Mouse (Mus musculus) ES-E14 (cell line): ENCODE measurements at regions not wholly inside any gene's neighbourhood (a gene's known extent, or its start where the extent isn't known, plus 50 kb on each side); places are given as distances from the start of the nearest gene placed in this dataset.

ENCODE experiments used
- DNase-seq: peaks from one replicate; pipeline ENCODE4 v3.0.0-alpha.2; 2013; ENCODE audit warnings: low read depth, low spot score
- H3K27ac ChIP-seq: 2 replicates; pipeline ENCODE4 v1.5.1; 2012; ENCODE audit warnings: low read depth, mild to moderate bottlenecking, low read length, moderate library complexity, mixed read lengths; ENCODE audit not compliant: poor library complexity, insufficient read depth, severe bottlenecking
- H3K36me3 ChIP-seq: 2 replicates; pipeline ENCODE4 v1.6.1; 2012; ENCODE audit warnings: mild to moderate bottlenecking, low read length, moderate library complexity, mixed read lengths; ENCODE audit not compliant: control insufficient read depth, poor library complexity, insufficient read depth, severe bottlenecking
- H3K4me1 ChIP-seq, 2 experiments: fragments of 150-350 bp in 1 of 2; sonication (generic) in 1 of 2; 2 replicates each; pipeline ENCODE4 v1.6.1; 2012; ENCODE audit warnings: low read length in 2 of 2, mild to moderate bottlenecking in 1 of 2, mixed read lengths in 1 of 2; ENCODE audit not compliant: control insufficient read depth in 2 of 2, insufficient read depth in 2 of 2, poor library complexity in 1 of 2
- H3K4me3 ChIP-seq, 2 experiments: fragments of 150-350 bp in 1 of 2; sonication (generic) in 1 of 2; 2 replicates each; pipeline ENCODE4 v1.5.1; 2012; ENCODE audit warnings: low read length in 2 of 2, low read depth in 1 of 2, mild to moderate bottlenecking in 1 of 2, mixed read lengths in 1 of 2; ENCODE audit not compliant: insufficient read depth in 1 of 2, poor library complexity in 1 of 2, severe bottlenecking in 1 of 2
- H3K9ac ChIP-seq: 2 replicates; pipeline ENCODE4 v1.6.1; 2012; ENCODE audit warnings: low read depth, mild to moderate bottlenecking, low read length, mixed read lengths; ENCODE audit not compliant: poor library complexity, insufficient read depth, severe bottlenecking
- H3K9me3 ChIP-seq: fragments of 150-350 bp; sonication (generic); 2 replicates; pipeline ENCODE4 v1.6.1; 2012; ENCODE audit warnings: low read depth, mild to moderate bottlenecking, low read length; ENCODE audit not compliant: control insufficient read depth, insufficient read depth
- CHD2 ChIP-seq: IDR thresholded peaks from 2 replicates; pipeline ENCODE4 v1.6.1; 2014; ENCODE audit warnings: mild to moderate bottlenecking, low read depth, low read length, inconsistent platforms
- HCFC1 ChIP-seq: IDR thresholded peaks from 2 replicates; pipeline ENCODE4 v1.6.1; 2012; ENCODE audit warnings: low read length, inconsistent platforms, borderline replicate concordance; ENCODE audit not compliant: insufficient read depth
- MAFK ChIP-seq: IDR thresholded peaks from 2 replicates; pipeline ENCODE4 v1.6.1; 2014; ENCODE audit warnings: mild to moderate bottlenecking, low read depth, low read length, inconsistent platforms; ENCODE audit not compliant: insufficient read depth
- ZC3H11A ChIP-seq: IDR thresholded peaks from 2 replicates; pipeline ENCODE4 v1.6.1; 2012; ENCODE audit warnings: low read depth, mild to moderate bottlenecking, inconsistent platforms, low read length, borderline replicate concordance
- ZNF384 ChIP-seq: IDR thresholded peaks from 2 replicates; pipeline ENCODE4 v1.6.1; 2012; ENCODE audit warnings: low read depth, low read length, inconsistent platforms
- in situ Hi-C, 2 experiments: fragments of 600-800 bp; cut with MboI; formaldehyde crosslinking; loops; one replicate each; pipeline ENCODE4 v1.15.1; 2025; ENCODE audit warnings: low sequenced_read_pairs in 2 of 2, inconsistent platforms in 1 of 2; ENCODE audit not compliant: unreplicated experiment in 2 of 2

- in situ Hi-C loops, result no loop called here
- no peak overlapping the region for H3K9ac ChIP-seq
- no peak for DNase-seq
- no peak for TF ChIP-seq CHD2
- no peak for TF ChIP-seq ZNF384
- no peak for TF ChIP-seq HCFC1
- TF ChIP-seq ZC3H11A, result no peak
- H3K4me1 ChIP-seq, result no peaks in the 10 kb centered on the region
- no peaks in the 10 kb centered on the region for H3K36me3 ChIP-seq
- no peaks in the 10 kb centered on the region for H3K9me3 ChIP-seq
- no peak overlapping the region for H3K4me3 ChIP-seq
- H3K27ac ChIP-seq, result no peak overlapping the region
Observed at GRCm38 (mm10) chr12:110145379-110145778, 133.5 kb upstream of the Dio3 start.

DNA sequence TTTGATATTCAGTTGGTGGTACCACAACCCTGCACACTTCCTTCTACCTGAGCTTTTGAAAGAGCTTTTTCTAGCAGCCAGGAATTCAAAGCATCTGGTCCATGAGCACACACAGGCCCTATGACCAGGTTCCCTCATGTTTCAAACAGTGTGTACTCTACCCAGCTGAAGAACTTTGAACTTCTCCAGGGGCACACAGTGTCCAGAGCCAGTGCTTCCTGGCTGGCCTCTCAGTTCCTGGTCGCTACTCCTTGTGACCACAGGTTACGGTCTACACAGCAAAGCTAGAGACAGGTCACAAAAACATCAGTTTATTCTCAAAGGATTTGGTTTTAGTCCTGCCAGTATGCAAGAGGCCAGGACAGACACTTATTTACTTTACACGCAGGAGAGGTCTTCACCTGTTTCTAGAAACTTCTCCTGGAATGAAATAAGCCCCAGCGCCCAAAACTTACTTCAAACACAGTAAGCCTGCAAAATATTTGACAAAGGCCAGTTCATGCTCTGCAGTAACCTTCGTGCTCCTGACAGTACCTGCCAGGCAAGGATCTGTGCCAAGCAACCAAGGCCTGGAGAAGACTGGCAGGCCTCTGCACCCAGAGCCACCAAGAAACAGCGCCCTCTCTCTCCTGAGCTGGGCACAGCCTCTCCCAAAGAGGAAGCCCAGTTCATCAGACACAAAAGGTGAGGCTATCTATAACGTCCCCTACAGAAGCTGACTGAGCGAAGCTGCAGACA is 124.5 kb upstream of the Dio3 start:
- no peak for DNase-seq
- TF ChIP-seq ZC3H11A (no peak), HCFC1 (no peak), CHD2 (no peak), MAFK (no peak), ZNF384 (no peak)
- in situ Hi-C loops, result no loop called here
- Histone ChIP-seq H3K4me3 (no peak overlapping the region), H3K27ac (no peak overlapping the region), H3K9ac (no peak overlapping the region), H3K9me3 (no peaks in the 10 kb centered on the region), H3K36me3 (no peaks in the 10 kb centered on the region), H3K4me1 (peaks cover 0 to 3% of the 10 kb centered on the region in 2 experiments; a peak in 1 of 4 replicates)

- Histone ChIP-seq H3K4me3 (no peak overlapping the region; a peak in 1 of 4 replicates), H3K9ac (no peak overlapping the region), H3K9me3 (no peaks in the 10 kb centered on the region), H3K27ac (no peak overlapping the region), H3K36me3 (no peaks in the 10 kb centered on the region), H3K4me1 (peaks cover 0 to 3% of the 10 kb centered on the region in 2 experiments; a peak in 1 of 4 replicates)
- TF ChIP-seq CHD2, result no peak
- no peak for TF ChIP-seq HCFC1
- no peak for TF ChIP-seq ZNF384
- no peak for TF ChIP-seq ZC3H11A
- no peak for TF ChIP-seq MAFK
- no peak for DNase-seq
- in situ Hi-C loops, result no loop called here
Observed at GRCm38 (mm10) chr12:110154963-110155325, 123.9 kb upstream of the Dio3 start.

DNA sequence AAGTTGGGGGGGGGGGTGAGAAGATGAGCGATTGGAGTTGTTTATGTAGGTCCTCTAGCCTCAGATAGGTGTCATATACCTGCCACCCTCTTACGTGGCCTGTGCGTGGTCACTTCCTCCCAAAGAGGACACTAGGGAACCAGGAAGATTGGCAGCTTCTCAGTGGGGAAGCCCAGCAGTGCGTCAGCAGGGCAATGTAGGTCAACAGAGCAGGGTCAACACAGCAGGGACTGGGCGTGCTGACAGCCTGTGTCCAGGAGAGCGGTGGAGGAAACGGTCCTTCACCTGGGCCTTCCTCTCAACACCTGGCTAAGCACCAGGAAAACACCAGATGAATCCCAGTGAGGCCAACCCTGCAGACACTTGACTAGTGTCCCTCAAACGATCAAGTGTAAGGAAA is 122.4 kb upstream of the Dio3 start:
- H3K9me3 ChIP-seq, result no peaks in the 10 kb centered on the region
- no peak overlapping the region for H3K9ac ChIP-seq
- no peak overlapping the region for H3K27ac ChIP-seq
- 0 out of 4 replicates have a peak, but pooled peaks cover 0 to 1% of the 10 kb centered on the region in 2 experiments for H3K4me1 ChIP-seq
- no peak for TF ChIP-seq HCFC1
- TF ChIP-seq MAFK, result no peak
- no peak for TF ChIP-seq ZNF384
- no peak for TF ChIP-seq ZC3H11A
- no peak for TF ChIP-seq CHD2
- DNase-seq, result no peak
- in situ Hi-C loops, result no loop called here
- H3K36me3 ChIP-seq, result no peaks in the 10 kb centered on the region
- no peak overlapping the region for H3K4me3 ChIP-seq
